Mouse (Mus musculus): ENCODE data around the gene Gphb5. TPM values are rescaled to one million over a fixed set of nuclear protein-coding genes. Genes with fewer than 3 reads are reported as not detected.
"Not testable (repeated sequence)": the region's sequence is repeated elsewhere in the genome, so short reads cannot be mapped to it uniquely, and the experiment has no call there.

Gphb5 gene
- polyA plus RNA-seq, 1 experiment from 2014 or later = not detected

DNA sequence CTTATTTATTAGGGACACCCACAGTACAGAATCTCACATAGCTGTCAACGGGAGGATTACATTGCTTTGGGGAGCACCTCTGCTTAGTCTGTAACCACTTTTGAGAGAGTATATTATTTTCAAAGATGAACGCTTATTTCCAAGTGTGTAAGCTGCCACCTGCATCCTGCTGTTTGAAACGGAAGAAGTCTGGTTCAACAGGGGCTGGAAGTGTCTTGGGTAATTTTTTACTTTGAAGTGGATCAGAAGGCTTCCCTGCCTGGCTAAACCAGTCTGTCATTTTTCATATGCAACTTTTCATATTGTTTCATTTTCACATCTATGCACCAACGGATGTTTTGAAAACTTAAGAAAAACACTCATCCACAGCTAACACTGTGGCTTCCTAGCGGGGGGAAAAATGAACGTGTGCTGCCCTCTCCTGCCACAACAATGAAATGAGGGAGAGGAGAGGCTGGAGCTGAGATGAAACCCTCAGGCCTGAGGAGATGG is 32.9 kb upstream of the Gphb5 start:
- 69% methylated on average over 6 of the region's 6 CpGs for WGBS
- Histone ChIP-seq H3K27me3 (ENCODE audit: control insufficient read depth, insufficient read depth, low read length) (no peaks in the 10 kb centered on the region), H3K4me1 (replicated peaks; ENCODE audit: control insufficient read depth, insufficient read depth, low read length) (no peaks in the 10 kb centered on the region), H3K9ac (no peak overlapping the region), H3K9me3 (ENCODE audit: control insufficient read depth, low read length) (no peaks in the 10 kb centered on the region), H3K27ac (no peak overlapping the region), H3K36me3 (replicated peaks; ENCODE audit: control insufficient read depth, insufficient read depth) (peaks cover 41% of the 10 kb centered on the region), H3K4me3 (replicated peaks; ENCODE audit: low read length) (no peak overlapping the region), H3K4me2 (replicated peaks) (no peak overlapping the region)
- DNase-seq (ENCODE audit: low spot score) (no peak), ATAC-seq (ENCODE audit: low FRiP score) (no peak)

DNA sequence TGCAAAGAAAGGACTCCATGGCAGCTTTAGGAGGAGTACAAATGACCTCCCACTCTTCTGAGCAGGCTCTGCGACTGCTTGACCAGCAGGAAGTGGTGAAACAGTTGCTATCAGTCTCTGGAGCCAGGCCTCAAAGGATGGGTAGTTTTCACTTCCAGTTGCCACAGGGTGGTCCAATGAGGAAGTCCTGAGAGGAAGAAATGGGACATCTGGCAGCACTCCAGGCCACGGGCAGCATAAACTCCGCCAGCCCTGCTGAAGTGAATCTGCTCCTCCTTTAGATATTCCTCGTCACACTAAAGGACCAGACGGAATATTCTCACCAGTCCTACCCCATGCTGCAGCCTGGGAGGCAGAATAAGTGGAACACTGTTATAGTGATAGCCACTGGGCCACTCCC is 32.3 kb upstream of the Gphb5 start:
- no peak overlapping the region for H3K9ac ChIP-seq
- ATAC-seq (ENCODE audit: low FRiP score) = no peak
- DNase-seq (ENCODE audit: low spot score) = no peak
- H3K4me3 ChIP-seq (replicated peaks; ENCODE audit: low read length) = no peak overlapping the region
- no peaks in the 10 kb centered on the region for H3K27me3 ChIP-seq (ENCODE audit: control insufficient read depth, insufficient read depth, low read length)
- no peaks in the 10 kb centered on the region for H3K4me1 ChIP-seq (replicated peaks; ENCODE audit: control insufficient read depth, insufficient read depth, low read length)
- H3K36me3 ChIP-seq (replicated peaks; ENCODE audit: control insufficient read depth, insufficient read depth) = peaks cover 41% of the 10 kb centered on the region
- WGBS = 89% methylated on average over 5 of the region's 5 CpGs
- H3K4me2 ChIP-seq (replicated peaks) = no peak overlapping the region
- no peak overlapping the region for H3K27ac ChIP-seq
- no peaks in the 10 kb centered on the region for H3K9me3 ChIP-seq (ENCODE audit: control insufficient read depth, low read length)

DNA sequence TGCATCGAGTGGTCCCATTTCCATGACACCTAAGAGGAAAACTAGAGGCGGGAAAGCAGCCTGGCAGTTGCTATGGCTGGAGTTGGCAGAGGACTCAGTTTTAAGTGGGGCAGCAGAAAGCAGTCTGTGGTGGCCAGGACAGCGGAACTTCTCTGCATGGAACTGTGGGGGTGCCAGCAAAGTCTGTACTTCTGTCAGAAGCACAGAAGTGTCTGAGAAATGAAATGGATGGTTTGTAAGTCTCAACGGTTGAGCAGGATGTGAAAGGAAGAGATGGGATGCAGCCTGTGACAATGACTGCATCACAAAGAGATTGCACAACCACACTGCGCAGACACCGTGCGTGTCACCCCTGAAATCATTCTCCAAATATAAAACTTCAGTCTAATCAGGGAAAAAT is 29.7 kb upstream of the Gphb5 start:
- ATAC-seq (ENCODE audit: low FRiP score) (no peak), DNase-seq (ENCODE audit: low spot score) (no peak)
- Histone ChIP-seq H3K4me2 (replicated peaks) (no peak overlapping the region), H3K9ac (no peak overlapping the region), H3K4me3 (replicated peaks; ENCODE audit: low read length) (no peak overlapping the region), H3K27ac (no peak overlapping the region), H3K36me3 (replicated peaks; ENCODE audit: control insufficient read depth, insufficient read depth) (peaks cover 16% of the 10 kb centered on the region), H3K27me3 (ENCODE audit: control insufficient read depth, insufficient read depth, low read length) (no peaks in the 10 kb centered on the region), H3K9me3 (ENCODE audit: control insufficient read depth, low read length) (no peaks in the 10 kb centered on the region), H3K4me1 (replicated peaks; ENCODE audit: control insufficient read depth, insufficient read depth, low read length) (no peaks in the 10 kb centered on the region)
- 89% methylated on average over 7 of the region's 7 CpGs for WGBS

DNA sequence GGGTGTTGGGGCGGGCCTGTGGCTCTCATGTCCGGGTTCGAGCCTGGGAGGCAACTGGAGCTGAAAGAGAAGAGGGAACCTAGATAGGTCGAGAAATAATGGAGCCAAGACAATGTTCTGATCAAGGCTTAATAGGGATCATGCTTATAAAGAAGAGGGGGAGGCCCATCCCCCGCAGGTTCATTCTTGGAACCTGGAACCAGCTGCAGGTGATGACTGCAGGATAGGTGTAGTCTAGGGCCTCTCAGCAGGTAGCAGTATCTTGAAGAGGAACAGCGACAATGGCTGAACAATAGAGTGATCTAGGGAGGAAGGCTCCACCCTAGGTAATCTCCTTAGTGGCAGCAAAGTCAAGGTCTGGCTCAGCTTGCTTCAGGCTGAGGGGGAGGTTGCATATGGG is 15.8 kb upstream of the Gphb5 start:
- not testable (repeated sequence) for DNase-seq (ENCODE audit: low spot score); H3K9me3 ChIP-seq (ENCODE audit: control insufficient read depth, low read length); H3K4me1 ChIP-seq (replicated peaks; ENCODE audit: control insufficient read depth, insufficient read depth, low read length); H3K36me3 ChIP-seq (replicated peaks; ENCODE audit: control insufficient read depth, insufficient read depth); H3K4me2 ChIP-seq (replicated peaks); H3K27me3 ChIP-seq (ENCODE audit: control insufficient read depth, insufficient read depth, low read length); ATAC-seq (ENCODE audit: low FRiP score); H3K4me3 ChIP-seq (replicated peaks; ENCODE audit: low read length); H3K9ac ChIP-seq; H3K27ac ChIP-seq
- 83% methylated on average over 6 of the region's 6 CpGs for WGBS

DNA sequence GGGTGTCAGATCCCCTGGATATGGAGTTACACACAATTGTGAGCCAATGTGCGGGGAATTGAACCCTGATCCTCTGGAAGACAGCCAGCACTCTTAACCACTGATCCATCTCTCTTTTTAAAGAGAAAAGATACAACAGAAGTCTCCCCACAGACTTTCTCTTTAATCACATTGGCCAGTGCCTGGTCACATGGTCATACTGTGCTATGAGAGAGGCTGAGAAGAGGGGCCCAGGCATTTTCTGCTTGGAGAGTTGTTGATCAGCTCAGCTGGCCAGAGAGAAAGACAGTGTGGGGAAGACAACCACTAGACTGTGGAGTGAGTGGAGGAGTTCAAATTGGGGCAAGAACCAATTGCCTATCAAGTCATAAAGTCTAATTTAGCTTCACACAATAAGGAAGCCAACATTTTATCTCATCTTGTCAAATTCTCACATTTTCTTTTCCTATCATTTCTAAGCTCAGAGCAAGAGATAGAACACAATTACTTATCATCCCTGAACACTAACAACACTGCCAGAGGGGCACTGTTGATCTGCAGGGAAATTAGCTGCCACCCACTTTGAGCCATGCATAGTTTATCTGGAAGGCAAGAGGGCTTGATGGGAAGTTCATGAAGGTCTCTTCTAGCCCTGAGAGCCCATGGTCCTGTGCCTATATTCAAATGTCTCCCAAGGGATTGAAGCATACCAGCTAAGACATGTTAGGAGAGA is 13.3 kb upstream of the Gphb5 start:
- Histone ChIP-seq H3K27ac (no peak overlapping the region), H3K4me1 (replicated peaks; ENCODE audit: control insufficient read depth, insufficient read depth, low read length) (no peaks in the 10 kb centered on the region), H3K27me3 (ENCODE audit: control insufficient read depth, insufficient read depth, low read length) (no peaks in the 10 kb centered on the region), H3K4me2 (replicated peaks) (no peak overlapping the region), H3K9me3 (ENCODE audit: control insufficient read depth, low read length) (0 out of 2 replicates have a peak, but pooled peaks cover 6% of the 10 kb centered on the region), H3K9ac (no peak overlapping the region), H3K4me3 (replicated peaks; ENCODE audit: low read length) (no peak overlapping the region), H3K36me3 (replicated peaks; ENCODE audit: control insufficient read depth, insufficient read depth) (no peaks in the 10 kb centered on the region)
- DNase-seq (ENCODE audit: low spot score) (no peak), ATAC-seq (ENCODE audit: low FRiP score) (no peak)
- 94% methylated on average over 1 of the region's 1 CpGs for WGBS

DNA sequence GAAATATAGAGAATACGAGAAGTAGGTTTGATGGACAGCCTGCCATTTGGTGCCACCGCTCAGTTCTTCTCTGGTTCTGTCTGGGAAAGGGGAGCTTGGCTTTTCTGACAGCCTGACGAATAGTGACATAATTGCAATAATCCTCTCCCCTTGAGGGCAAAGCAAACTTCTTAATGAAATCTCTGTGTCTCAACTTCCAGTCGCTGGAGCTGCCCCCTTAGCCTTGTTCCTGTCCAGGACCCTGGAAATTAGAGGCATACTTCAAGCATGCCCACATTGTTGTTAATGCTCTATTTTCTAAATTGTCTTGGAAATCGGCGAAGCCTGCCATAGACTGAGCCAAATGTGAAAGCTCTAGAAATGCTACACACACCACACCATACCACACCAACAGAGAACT is 12.1 kb upstream of the Gphb5 start:
- no peaks in the 10 kb centered on the region for H3K4me1 ChIP-seq (replicated peaks; ENCODE audit: control insufficient read depth, insufficient read depth, low read length)
- no peak overlapping the region for H3K4me2 ChIP-seq (replicated peaks)
- H3K4me3 ChIP-seq (replicated peaks; ENCODE audit: low read length) = no peak overlapping the region
- H3K9ac ChIP-seq = no peak overlapping the region
- ATAC-seq (ENCODE audit: low FRiP score) (no peak), DNase-seq (ENCODE audit: low spot score) (no peak)
- no peaks in the 10 kb centered on the region for H3K36me3 ChIP-seq (replicated peaks; ENCODE audit: control insufficient read depth, insufficient read depth)
- 0 out of 2 replicates have a peak, but pooled peaks cover 6% of the 10 kb centered on the region for H3K9me3 ChIP-seq (ENCODE audit: control insufficient read depth, low read length)
- WGBS = 89% methylated on average over 6 of the region's 6 CpGs
- no peak overlapping the region for H3K27ac ChIP-seq
- H3K27me3 ChIP-seq (ENCODE audit: control insufficient read depth, insufficient read depth, low read length) = no peaks in the 10 kb centered on the region

DNA sequence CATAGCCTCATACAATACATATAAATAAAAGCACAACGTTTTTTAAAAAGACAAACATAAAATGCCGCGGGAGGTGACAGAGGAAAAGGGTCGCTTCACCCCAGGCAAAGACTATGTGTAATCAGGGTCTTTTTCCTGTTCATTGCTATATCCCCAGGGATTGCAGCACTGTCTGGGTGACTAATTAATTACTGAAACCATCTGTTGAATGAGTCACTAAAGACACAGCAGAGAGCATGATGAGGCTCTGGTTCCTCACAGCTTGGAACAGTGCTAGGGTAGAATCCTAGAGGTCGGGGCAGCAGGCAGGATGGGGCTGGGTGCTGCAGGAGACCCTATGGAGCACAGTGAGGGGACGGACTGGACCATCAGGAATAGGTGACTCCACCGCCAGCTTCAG is 9.3 kb upstream of the Gphb5 start:
- Histone ChIP-seq H3K9ac (no peak overlapping the region), H3K27ac (no peak overlapping the region), H3K4me1 (replicated peaks; ENCODE audit: control insufficient read depth, insufficient read depth, low read length) (no peaks in the 10 kb centered on the region), H3K27me3 (ENCODE audit: control insufficient read depth, insufficient read depth, low read length) (no peaks in the 10 kb centered on the region), H3K4me3 (replicated peaks; ENCODE audit: low read length) (no peak overlapping the region), H3K36me3 (replicated peaks; ENCODE audit: control insufficient read depth, insufficient read depth) (no peaks in the 10 kb centered on the region), H3K9me3 (ENCODE audit: control insufficient read depth, low read length) (no peaks in the 10 kb centered on the region), H3K4me2 (replicated peaks) (no peak overlapping the region)
- ATAC-seq (ENCODE audit: low FRiP score) = no peak
- DNase-seq (ENCODE audit: low spot score) = no peak
- 83% methylated on average over 7 of the region's 7 CpGs for WGBS

DNA sequence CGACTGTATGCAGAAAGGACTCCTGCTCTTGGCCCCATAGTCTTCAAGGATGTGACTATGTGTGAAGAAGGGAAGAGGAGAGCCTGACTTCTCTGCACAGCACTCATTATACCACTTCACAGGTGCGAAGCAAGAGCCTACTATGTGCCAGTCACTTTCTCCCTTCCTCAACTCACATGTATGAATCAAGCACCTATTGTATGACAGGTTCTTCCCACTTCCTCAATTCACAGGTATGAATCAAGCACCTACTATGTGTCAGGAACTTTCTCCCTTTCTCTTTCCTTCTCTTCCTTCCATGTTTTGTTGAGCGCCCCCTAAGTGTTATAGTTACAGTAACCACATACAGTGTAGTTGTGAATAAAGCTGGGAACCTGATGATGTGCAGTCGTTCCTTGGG is 8.2 kb upstream of the Gphb5 start:
- Histone ChIP-seq H3K27ac (no peak overlapping the region), H3K9ac (no peak overlapping the region), H3K4me2 (replicated peaks) (no peak overlapping the region), H3K36me3 (replicated peaks; ENCODE audit: control insufficient read depth, insufficient read depth) (no peaks in the 10 kb centered on the region), H3K9me3 (ENCODE audit: control insufficient read depth, low read length) (no peaks in the 10 kb centered on the region), H3K4me1 (replicated peaks; ENCODE audit: control insufficient read depth, insufficient read depth, low read length) (no peaks in the 10 kb centered on the region), H3K27me3 (ENCODE audit: control insufficient read depth, insufficient read depth, low read length) (no peaks in the 10 kb centered on the region), H3K4me3 (replicated peaks; ENCODE audit: low read length) (no peak overlapping the region)
- DNase-seq (ENCODE audit: low spot score) = no peak
- no peak; the same call in 1 of the 2 replicates for ATAC-seq (ENCODE audit: low FRiP score)
- 89% methylated on average over 4 of the region's 4 CpGs for WGBS

DNA sequence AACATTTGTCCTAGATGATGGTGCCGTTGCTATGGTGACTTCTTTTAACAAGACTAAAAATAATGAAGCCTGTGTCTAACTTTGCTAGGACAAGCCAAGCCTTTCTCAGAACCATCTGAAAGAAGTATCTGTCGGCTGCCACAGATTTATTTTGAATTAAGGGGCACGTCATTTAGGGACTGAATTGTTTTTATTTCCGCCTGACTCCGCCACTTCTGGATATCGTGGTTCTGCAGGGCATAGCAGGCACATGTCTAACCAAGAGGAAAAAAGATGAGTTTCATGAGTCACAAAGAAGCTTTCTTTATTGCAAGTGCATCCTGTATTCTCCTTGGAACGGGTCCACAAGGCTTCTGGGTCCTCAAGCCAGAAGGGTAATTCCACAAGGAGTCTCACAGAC is 7.8 kb upstream of the Gphb5 start:
- ATAC-seq (ENCODE audit: low FRiP score) = no peak; the same call in 1 of the 2 replicates
- H3K4me2 ChIP-seq (replicated peaks) = no peak overlapping the region
- 60% methylated on average over 7 of the region's 7 CpGs for whole genome bisulfite sequencing
- H3K27me3 ChIP-seq (ENCODE audit: control insufficient read depth, insufficient read depth, low read length) = no peaks in the 10 kb centered on the region
- no peaks in the 10 kb centered on the region for H3K36me3 ChIP-seq (replicated peaks; ENCODE audit: control insufficient read depth, insufficient read depth)
- no peak overlapping the region for H3K4me3 ChIP-seq (replicated peaks; ENCODE audit: low read length)
- peak; percentile 38 for DNase-seq (ENCODE audit: low spot score)
- no peak overlapping the region for H3K9ac ChIP-seq
- no peaks in the 10 kb centered on the region for H3K9me3 ChIP-seq (ENCODE audit: control insufficient read depth, low read length)
- no peak overlapping the region for H3K27ac ChIP-seq
- H3K4me1 ChIP-seq (replicated peaks; ENCODE audit: control insufficient read depth, insufficient read depth, low read length) = no peaks in the 10 kb centered on the region

DNA sequence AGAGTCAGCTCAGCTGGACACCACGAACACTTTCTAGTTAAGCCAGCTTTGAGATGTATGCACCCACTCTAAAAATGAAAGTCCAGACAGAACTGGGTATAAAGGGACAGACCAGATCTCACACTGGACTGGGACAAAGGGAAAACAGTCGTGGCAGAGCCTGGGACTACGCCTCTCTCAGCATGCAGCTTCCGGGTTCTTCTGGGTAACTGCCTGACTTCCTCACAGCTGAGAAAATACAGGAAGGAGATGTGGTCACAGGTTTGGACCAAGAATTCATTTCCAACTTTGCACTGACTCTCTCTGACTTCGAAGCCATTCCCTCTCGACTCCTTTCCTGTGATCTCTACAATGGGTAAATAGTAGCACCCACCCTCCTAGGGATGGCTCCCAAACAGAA is 1.6 kb downstream of the Gphb5 start:
- Histone ChIP-seq H3K4me3 (replicated peaks; ENCODE audit: low read length) (no peak overlapping the region), H3K27me3 (ENCODE audit: control insufficient read depth, insufficient read depth, low read length) (no peaks in the 10 kb centered on the region), H3K27ac (no peak overlapping the region), H3K4me2 (replicated peaks) (no peak overlapping the region), H3K9ac (no peak overlapping the region), H3K9me3 (ENCODE audit: control insufficient read depth, low read length) (no peaks in the 10 kb centered on the region), H3K36me3 (replicated peaks; ENCODE audit: control insufficient read depth, insufficient read depth) (no peaks in the 10 kb centered on the region), H3K4me1 (replicated peaks; ENCODE audit: control insufficient read depth, insufficient read depth, low read length) (no peaks in the 10 kb centered on the region)
- DNase-seq (ENCODE audit: low spot score) (no peak), ATAC-seq (ENCODE audit: low FRiP score) (no peak)
- WGBS = 78% methylated on average over 6 of the region's 6 CpGs
